Mouse (Mus musculus) heart, embryonic 14.5 days (tissue): ENCODE data around the gene Pdk1. TPM values are rescaled to one million over a fixed set of nuclear protein-coding genes. Genes with fewer than 3 reads are reported as not detected.

Source experiments
- ATAC-seq: fragments of 200-750 bp; cut with Nextera tagmentation; 2 replicates; pipeline ENCODE4 v1.8.0; 2017; ENCODE audit warnings: low read depth, moderate TSS enrichment; ENCODE audit not compliant: insufficient number of reproducible peaks, insufficient read depth, low FRiP score
- H3K27ac ChIP-seq, 2 experiments: fragments of 200-500 bp in 1 of 2; fragments of 300-500 bp in 1 of 2; sonication (generic) in 1 of 2; replicated peaks in 1 of 2; 2 replicates each; pipeline ENCODE4 v1.5.1; 2012 to 2014; ENCODE audit warnings: low read depth in 2 of 2, low read length in 2 of 2, control low read depth in 1 of 2, mild to moderate bottlenecking in 1 of 2, mixed read lengths in 1 of 2; ENCODE audit not compliant: control insufficient read depth in 1 of 2, insufficient read depth in 1 of 2
- H3K27me3 ChIP-seq: fragments of 300-500 bp; sonication (generic); 2 replicates; pipeline ENCODE4 v1.6.1; 2014; ENCODE audit warnings: mild to moderate bottlenecking, low read length, control low read depth; ENCODE audit not compliant: control insufficient read depth, insufficient read depth
- H3K36me3 ChIP-seq: fragments of 300-500 bp; sonication (generic); 2 replicates; pipeline ENCODE4 v1.6.1; 2014; ENCODE audit warnings: mild to moderate bottlenecking, control low read depth, low read length, mixed read lengths; ENCODE audit not compliant: control insufficient read depth, insufficient read depth
- H3K4me1 ChIP-seq, 2 experiments: fragments of 200-500 bp in 1 of 2; fragments of 300-500 bp in 1 of 2; sonication (generic) in 1 of 2; 2 replicates each; pipeline ENCODE4 v1.6.1; 2012 to 2014; ENCODE audit warnings: low read length in 2 of 2, control low read depth in 1 of 2, mixed read lengths in 1 of 2; ENCODE audit not compliant: control insufficient read depth in 2 of 2, insufficient read depth in 2 of 2
- H3K4me2 ChIP-seq: fragments of 300-500 bp; sonication (generic); 2 replicates; pipeline ENCODE4 v1.6.1; 2014; ENCODE audit warnings: mild to moderate bottlenecking, low read length
- H3K4me3 ChIP-seq, 2 experiments: fragments of 200-500 bp in 1 of 2; fragments of 300-500 bp in 1 of 2; sonication (generic) in 1 of 2; 2 replicates each; pipeline ENCODE4 v1.5.1; 2012 to 2014; ENCODE audit warnings: low read length in 2 of 2, mild to moderate bottlenecking in 2 of 2, control low read depth in 1 of 2, low read depth in 1 of 2, moderate library complexity in 1 of 2; ENCODE audit not compliant: control insufficient read depth in 1 of 2, insufficient read depth in 1 of 2
- H3K9ac ChIP-seq: fragments of 300-500 bp; sonication (generic); 2 replicates; pipeline ENCODE4 v1.6.1; 2014; ENCODE audit warnings: mild to moderate bottlenecking, low read length
- H3K9me3 ChIP-seq: fragments of 300-500 bp; sonication (generic); 2 replicates; pipeline ENCODE4 v1.6.1; 2016; ENCODE audit warnings: low read length, control low read depth; ENCODE audit not compliant: control insufficient read depth
- WGBS: fragments of 180-500 bp; shearing (Covaris S2); extraction: QIAGEN DNeasy Blood & Tissue Kit; methylation state at CpG from one replicate; pipeline ENCODE4 v1.1.7; 2014; 5-methylcytosine and 5-hydroxymethylcytosine counted together
- polyA plus RNA-seq: library from polyadenylated mRNA; unstranded; fragments of >200 nt; fragmentation: Nextera tagmentation; extraction: Ambion mirVana; gene quantifications from 2 replicates; pipeline ENCODE4 v1.2.1, GENCODE M21; 2014

Pdk1 gene
- polyA plus RNA-seq: 129 and 136 TPM in 2 replicates

DNA sequence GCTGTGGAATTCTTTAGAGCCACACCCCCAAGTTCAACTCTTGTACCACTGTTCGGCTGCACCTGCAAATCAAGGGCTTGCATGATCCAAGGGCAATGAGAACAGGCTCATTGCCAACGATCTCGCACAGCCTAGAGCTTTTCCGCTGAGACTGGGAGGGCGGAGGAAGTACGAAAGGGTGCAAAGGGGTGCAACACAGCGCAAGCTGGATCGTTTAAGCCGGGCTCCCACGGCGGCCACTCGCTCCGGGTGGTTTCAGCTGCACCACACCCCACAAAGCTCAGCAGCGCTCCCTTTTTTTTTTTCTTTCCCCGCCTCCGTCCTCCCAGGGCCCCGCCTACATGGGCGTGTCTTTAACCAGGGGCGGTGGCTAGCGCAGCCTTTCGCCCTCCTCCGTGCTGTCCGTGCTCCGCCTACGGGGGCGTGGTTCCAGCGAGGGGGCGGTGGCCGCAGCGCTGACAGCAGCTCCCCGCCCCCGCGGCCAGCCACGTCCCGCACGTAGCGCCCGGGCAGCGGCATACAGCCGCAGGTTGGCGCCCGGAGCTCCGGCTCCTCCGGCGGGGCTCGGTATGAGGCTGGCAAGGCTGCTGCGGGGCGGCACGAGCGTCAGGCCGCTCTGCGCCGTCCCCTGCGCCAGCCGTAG, at the start of gene Pdk1:
TSS of gene Pdk1 (plus strand) at position 424 of the 643 bp plus-strand sequence.
- Histone ChIP-seq H3K4me1 (peaks cover 0 to 23% of the 10 kb centered on the region in 2 experiments; a peak in 3 of 4 replicates), H3K4me3 (peak within 1 kb of the TSS; percentile 76 to 84), H3K36me3 (peaks cover 19% of the 10 kb centered on the region), H3K9me3 (no peaks in the 10 kb centered on the region), H3K27me3 (no peaks in the 10 kb centered on the region), H3K9ac (peak within 1 kb of the TSS; percentile 96), H3K4me2 (peak within 1 kb of the TSS; percentile 86), H3K27ac (peak within 1 kb of the TSS; percentile 98 to 99)
- peak; percentile 99 for ATAC-seq
- under 1% methylated on average over 53 of the region's 55 CpGs for WGBS

DNA sequence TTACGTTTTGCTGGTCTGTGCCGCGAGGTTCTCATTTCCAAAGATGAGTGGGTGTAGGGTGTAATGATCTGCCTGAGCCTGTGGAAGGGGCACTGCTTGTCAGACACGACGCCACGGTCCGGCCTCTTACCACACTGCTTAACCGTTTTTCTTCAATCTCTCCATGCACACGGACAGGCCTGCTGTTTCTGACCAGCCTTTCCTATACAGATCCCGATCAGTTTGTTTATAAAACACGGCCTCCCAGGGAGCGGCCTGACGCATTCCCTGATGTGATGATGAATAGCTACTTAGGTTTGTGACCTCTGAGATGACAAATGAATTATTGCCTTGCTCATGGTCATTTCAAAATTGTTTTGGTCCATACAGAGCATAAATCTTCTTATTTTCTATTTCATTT, 48.9 kb upstream of the Pdk1 start:
- Histone ChIP-seq H3K9ac (no peak overlapping the region), H3K4me1 (peaks cover 0 to 4% of the 10 kb centered on the region in 2 experiments; a peak in 1 of 4 replicates), H3K36me3 (peaks cover 59% of the 10 kb centered on the region), H3K9me3 (no peaks in the 10 kb centered on the region), H3K4me3 (no peak overlapping the region), H3K4me2 (no peak overlapping the region), H3K27ac (no peak overlapping the region), H3K27me3 (no peaks in the 10 kb centered on the region)
- ATAC-seq: no peak
- 82% methylated on average over 13 of the region's 13 CpGs for WGBS

DNA sequence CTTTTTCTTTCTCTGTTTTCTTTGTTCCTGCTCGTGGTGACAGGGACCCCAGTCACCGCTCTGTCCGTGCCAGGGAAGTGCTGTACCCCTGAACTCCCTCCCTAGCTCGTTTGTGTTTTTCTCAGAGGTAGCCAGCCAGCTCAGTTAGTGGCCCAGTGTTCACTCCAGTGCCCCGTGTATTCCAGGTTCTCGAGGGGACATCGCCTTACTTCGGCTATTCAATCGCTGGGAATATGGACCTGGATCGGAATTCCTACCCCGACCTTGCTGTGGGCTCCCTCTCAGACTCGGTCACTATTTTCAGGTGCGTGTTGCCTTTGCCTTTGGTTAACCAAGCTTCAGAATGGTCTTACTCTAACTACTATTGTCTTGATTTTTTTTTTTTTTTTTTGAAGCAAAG, 45.3 kb upstream of the Pdk1 start:
- no peak for ATAC-seq
- no peak overlapping the region for H3K4me2 ChIP-seq
- no peak overlapping the region for H3K4me3 ChIP-seq
- H3K27ac ChIP-seq: no peak overlapping the region
- WGBS: 81% methylated on average over 13 of the region's 13 CpGs
- no peak overlapping the region for H3K9ac ChIP-seq
- no peaks in the 10 kb centered on the region for H3K27me3 ChIP-seq
- peaks cover 1 to 4% of the 10 kb centered on the region in 2 experiments; a peak in 2 of 4 replicates for H3K4me1 ChIP-seq
- H3K9me3 ChIP-seq: no peaks in the 10 kb centered on the region
- peaks cover 45% of the 10 kb centered on the region for H3K36me3 ChIP-seq

DNA sequence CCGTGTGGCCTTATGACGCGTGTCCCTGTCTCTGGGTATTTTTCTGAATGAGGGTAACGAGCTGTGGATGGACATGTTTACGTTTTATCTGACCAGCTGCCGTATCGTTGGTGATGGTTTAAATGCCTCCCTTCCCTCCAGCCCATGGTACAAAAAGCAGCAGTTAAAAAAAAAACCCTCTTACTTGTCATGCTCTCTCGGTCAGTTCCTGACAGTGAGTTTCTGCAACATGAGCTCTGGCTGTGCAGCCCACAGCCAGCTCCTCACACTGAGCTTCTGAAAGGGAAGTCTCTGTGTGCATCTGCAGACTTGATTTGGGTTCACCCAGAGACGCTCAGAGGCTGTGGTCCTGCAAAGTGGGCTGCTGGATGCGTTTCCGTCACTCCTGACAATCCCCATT, 44.1 kb upstream of the Pdk1 start:
- H3K9me3 ChIP-seq: no peaks in the 10 kb centered on the region
- WGBS: 62% methylated on average over 11 of the region's 11 CpGs
- H3K36me3 ChIP-seq: peaks cover 43% of the 10 kb centered on the region
- no peak overlapping the region for H3K27ac ChIP-seq
- no peak overlapping the region for H3K4me2 ChIP-seq
- no peaks in the 10 kb centered on the region for H3K27me3 ChIP-seq
- ATAC-seq: no peak
- H3K4me3 ChIP-seq: no peak overlapping the region
- peaks cover 0 to 4% of the 10 kb centered on the region in 2 experiments; a peak in 1 of 4 replicates for H3K4me1 ChIP-seq
- no peak overlapping the region for H3K9ac ChIP-seq

DNA sequence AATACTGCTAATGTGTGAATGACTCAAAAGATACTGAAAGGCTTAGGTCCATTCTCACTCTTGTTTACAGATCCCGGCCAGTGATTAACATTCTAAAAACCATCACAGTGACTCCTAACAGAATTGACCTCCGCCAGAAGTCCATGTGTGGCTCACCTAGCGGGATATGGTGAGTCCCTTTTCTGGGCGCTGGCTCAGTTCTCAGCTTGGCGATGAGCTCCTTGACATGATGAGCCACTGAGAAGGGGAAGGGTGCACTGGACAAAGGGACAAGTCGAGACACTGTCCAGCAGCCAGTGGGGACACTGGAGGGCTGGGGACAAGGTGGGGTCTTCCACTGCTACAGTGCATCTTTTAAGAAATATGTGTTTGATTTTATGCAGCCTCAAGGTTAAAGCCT, 39.4 kb upstream of the Pdk1 start:
- 71% methylated on average over 6 of the region's 6 CpGs for WGBS
- ATAC-seq: no peak
- no peak overlapping the region for H3K4me2 ChIP-seq
- peaks cover 49% of the 10 kb centered on the region for H3K36me3 ChIP-seq
- H3K27ac ChIP-seq: no peak overlapping the region
- H3K9me3 ChIP-seq: no peaks in the 10 kb centered on the region
- peaks cover 0 to 8% of the 10 kb centered on the region in 2 experiments; a peak in 2 of 4 replicates for H3K4me1 ChIP-seq
- no peak overlapping the region for H3K4me3 ChIP-seq
- H3K9ac ChIP-seq: no peak overlapping the region
- no peaks in the 10 kb centered on the region for H3K27me3 ChIP-seq

DNA sequence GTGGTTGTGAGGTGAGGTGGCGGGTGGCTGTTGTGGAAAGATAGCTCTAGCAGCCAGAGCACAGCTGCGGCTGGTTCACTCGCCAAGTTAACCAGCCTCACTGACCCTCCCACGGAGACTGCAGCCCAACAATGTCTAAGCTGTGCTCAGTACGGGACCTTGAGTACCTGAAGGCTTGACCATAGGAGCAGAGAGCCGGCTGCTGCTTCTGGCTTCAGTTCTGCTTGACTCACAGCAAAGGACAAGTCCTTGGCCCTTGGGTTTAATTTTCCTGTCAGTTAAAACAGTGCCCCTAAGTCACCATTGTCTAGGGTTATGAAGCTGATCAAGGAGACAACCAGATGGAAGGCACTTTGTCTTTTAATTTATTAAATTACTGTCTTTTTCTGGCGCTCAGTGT, 38.7 kb upstream of the Pdk1 start:
- Histone ChIP-seq H3K27ac (no peak overlapping the region), H3K4me1 (peaks cover 0 to 8% of the 10 kb centered on the region in 2 experiments; a peak in 2 of 4 replicates), H3K9ac (no peak overlapping the region), H3K4me2 (no peak overlapping the region), H3K27me3 (no peaks in the 10 kb centered on the region), H3K4me3 (no peak overlapping the region), H3K9me3 (no peaks in the 10 kb centered on the region), H3K36me3 (peaks cover 50% of the 10 kb centered on the region)
- WGBS: 70% methylated on average over 7 of the region's 7 CpGs
- no peak for ATAC-seq

DNA sequence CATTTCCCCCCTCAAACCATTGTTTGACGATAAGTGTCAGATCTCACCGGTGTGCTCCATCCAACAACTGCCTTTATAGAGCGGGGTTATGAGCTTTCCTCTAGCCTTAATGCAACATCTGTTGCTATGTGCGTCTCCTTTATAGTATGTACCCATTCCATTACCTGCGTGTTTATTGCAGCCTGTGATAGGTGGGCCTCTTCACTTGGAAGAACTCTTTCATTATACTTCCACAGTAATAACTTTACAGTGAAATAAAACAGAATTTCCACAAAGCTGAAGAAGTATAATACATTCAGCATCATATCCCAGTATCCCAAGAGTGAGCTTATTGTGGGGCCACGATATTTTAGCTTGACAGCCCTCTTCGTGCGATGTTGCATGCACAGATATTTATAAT, 37.5 kb upstream of the Pdk1 start:
- H3K9ac ChIP-seq: no peak overlapping the region
- 91% methylated on average over 8 of the region's 8 CpGs for WGBS
- H3K27me3 ChIP-seq: no peaks in the 10 kb centered on the region
- no peak overlapping the region for H3K27ac ChIP-seq
- H3K4me2 ChIP-seq: no peak overlapping the region
- H3K9me3 ChIP-seq: no peaks in the 10 kb centered on the region
- ATAC-seq: no peak
- peaks cover 61% of the 10 kb centered on the region for H3K36me3 ChIP-seq
- peaks cover 0 to 8% of the 10 kb centered on the region in 2 experiments; a peak in 2 of 4 replicates for H3K4me1 ChIP-seq
- H3K4me3 ChIP-seq: no peak overlapping the region

DNA sequence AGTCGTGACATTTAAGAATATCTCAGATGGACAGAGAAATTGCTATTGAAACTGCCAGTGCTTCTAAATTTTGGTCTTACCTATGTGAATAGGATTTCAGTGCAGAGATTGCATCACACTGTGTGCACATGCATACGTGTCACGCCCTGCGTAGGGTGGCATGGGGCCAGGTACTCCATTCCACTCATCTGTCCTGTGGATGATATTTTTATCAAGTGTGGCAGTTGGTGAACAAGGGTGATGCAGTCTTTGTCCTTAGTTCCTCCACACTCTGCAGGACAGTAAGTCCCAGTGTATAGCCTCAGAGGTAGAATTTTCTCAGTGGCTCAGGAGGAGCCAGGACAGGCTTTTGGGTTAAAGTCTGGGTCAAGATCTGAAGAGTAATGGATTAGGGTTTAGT, 36.8 kb upstream of the Pdk1 start:
- Histone ChIP-seq H3K9me3 (no peaks in the 10 kb centered on the region), H3K27me3 (no peaks in the 10 kb centered on the region), H3K36me3 (peaks cover 67% of the 10 kb centered on the region), H3K4me2 (no peak overlapping the region), H3K9ac (no peak overlapping the region), H3K4me1 (peaks cover 0 to 8% of the 10 kb centered on the region in 2 experiments; a peak in 2 of 4 replicates), H3K4me3 (no peak overlapping the region), H3K27ac (no peak overlapping the region)
- no peak for ATAC-seq
- WGBS: 67% methylated on average over 4 of the region's 4 CpGs
